Comparison of ENCODE assay signal across 21 mouse cellular contexts in genomic region chr2:165162221-165162620, GRCm38 (mm10).
"Had no signal": no experiment of that assay in that cellular context is flagged by ENCODE, and none has a peak within 500 bp of the region (broad histone marks: within the 10 kb centered on the region; RNA-seq: fewer than 3 reads in every experiment).

No protein-coding gene starts in this region.

- H3K9ac ChIP-seq: limb, embryonic 12.5 days; limb, embryonic 15.5 days; liver, embryonic 12.5 days; liver, embryonic 15.5 days; lung, embryonic 15.5 days; midbrain, embryonic 13.5 days; neural tube, embryonic 12.5 days; neural tube, embryonic 15.5 days had no signal

- H3K4me1 ChIP-seq: liver, embryonic 12.5 days; liver, embryonic 15.5 days; lung, embryonic 15.5 days; megakaryocyte, embryonic 14.5 days had no signal

- H3K4me2 ChIP-seq: limb, embryonic 12.5 days; limb, embryonic 15.5 days; liver, embryonic 12.5 days; liver, embryonic 15.5 days; lung, embryonic 15.5 days; midbrain, embryonic 13.5 days; neural tube, embryonic 12.5 days; neural tube, embryonic 15.5 days had no signal

- ATAC-seq: liver, embryonic 12.5 days; midbrain, embryonic 13.5 days; midbrain, embryonic 16.5 days had no signal

- H3K36me3 ChIP-seq: limb, embryonic 12.5 days; limb, embryonic 15.5 days; liver, embryonic 12.5 days; liver, embryonic 15.5 days; lung, embryonic 15.5 days; midbrain, embryonic 10.5 days; midbrain, embryonic 13.5 days; neural tube, embryonic 12.5 days; neural tube, embryonic 15.5 days had no signal

- H3K27ac ChIP-seq: limb, embryonic 12.5 days; limb, embryonic 15.5 days; liver, embryonic 12.5 days; liver, embryonic 15.5 days; lung, embryonic 15.5 days; midbrain, embryonic 10.5 days; midbrain, embryonic 13.5 days; neural tube, embryonic 12.5 days; neural tube, embryonic 15.5 days had no signal

- DNase-seq: kidney, postnatal 14 days; kidney, postnatal 4 days; left cerebral cortex, postnatal 4 days; lung, adult 18-20 months; lung, postnatal 10 days; lung, postnatal 36 days; thymus, adult 2 months; thymus, postnatal 14 days; thymus, postnatal 4 days had no signal

- H3K4me3 ChIP-seq: limb, embryonic 12.5 days; limb, embryonic 15.5 days; liver, embryonic 12.5 days; liver, embryonic 15.5 days; lung, embryonic 15.5 days; megakaryocyte, embryonic 14.5 days; midbrain, embryonic 10.5 days; midbrain, embryonic 13.5 days; myocyte; neural tube, embryonic 12.5 days; neural tube, embryonic 15.5 days had no signal

- H3K9me3 ChIP-seq: limb, embryonic 12.5 days; limb, embryonic 15.5 days; liver, embryonic 12.5 days; liver, embryonic 15.5 days; lung, embryonic 15.5 days; megakaryocyte, embryonic 14.5 days; midbrain, embryonic 10.5 days; midbrain, embryonic 13.5 days; neural tube, embryonic 12.5 days; neural tube, embryonic 15.5 days had no signal
